Mouse (Mus musculus): ENCODE results near the gene Polr3h. TPM values are rescaled to one million over a fixed set of nuclear protein-coding genes. Genes with fewer than 3 reads are reported as not detected.

Polr3h gene
- polyA plus RNA-seq, 1 experiment from 2014 or later = 114 TPM

GRCm38 (mm10) chr15:81924933-81925332, 1.1 kb downstream of the Polr3h start:
- TF ChIP-seq CTCF (IDR thresholded peaks at IDR 0.05; ENCODE audit: low read depth) = no peak
- WGBS = 87% methylated on average over 11 of the region's 11 CpGs
- ATAC-seq = no peak
- H3K9me3 ChIP-seq (ENCODE audit: control insufficient read depth) = no peaks in the 10 kb centered on the region
- H3K4me2 ChIP-seq (replicated peaks; ENCODE audit: low read depth) = peak overlapping the region; percentile 96
- no peaks in the 10 kb centered on the region for H3K4me1 ChIP-seq (replicated peaks; ENCODE audit: control insufficient read depth, insufficient read depth, low read length)
- H3K36me3 ChIP-seq (ENCODE audit: control insufficient read depth, insufficient read depth) = no peaks in the 10 kb centered on the region
- H3K4me3 ChIP-seq (ENCODE audit: low read depth, low read length) = peak overlapping the region; percentile 54
- H3K9ac ChIP-seq (ENCODE audit: low read depth, low read length) = no peak overlapping the region
- no peaks in the 10 kb centered on the region for H3K27me3 ChIP-seq (replicated peaks; ENCODE audit: control insufficient read depth, insufficient read depth, low read length)
- H3K27ac ChIP-seq (ENCODE audit: low read depth, low read length) = no peak overlapping the region

DNA sequence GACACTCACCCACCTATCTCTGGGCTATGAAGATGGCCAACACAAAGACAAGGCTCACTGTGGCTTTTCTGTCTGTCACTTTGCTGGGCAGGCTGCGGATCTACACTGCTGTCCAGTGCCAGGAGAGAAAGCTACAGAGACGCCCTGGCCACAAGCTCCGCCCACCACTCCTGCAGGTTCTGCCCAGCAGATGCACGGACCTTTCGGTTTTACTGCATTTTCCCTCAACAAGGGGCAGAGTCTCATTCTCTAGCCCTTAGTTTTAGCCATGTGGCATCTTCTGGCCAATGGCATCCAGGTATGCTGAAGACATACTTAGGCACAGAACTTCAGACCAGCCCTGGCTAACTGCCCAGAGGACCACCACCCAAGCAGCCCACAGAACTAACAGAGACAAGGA, 4.8 kb downstream of the Polr3h start:
- peaks cover 13% of the 10 kb centered on the region for H3K36me3 ChIP-seq (ENCODE audit: control insufficient read depth, insufficient read depth)
- no peaks in the 10 kb centered on the region for H3K9me3 ChIP-seq (ENCODE audit: control insufficient read depth)
- WGBS = 63% methylated on average over 5 of the region's 5 CpGs
- H3K27me3 ChIP-seq (replicated peaks; ENCODE audit: control insufficient read depth, insufficient read depth, low read length) = no peaks in the 10 kb centered on the region
- H3K9ac ChIP-seq (ENCODE audit: low read depth, low read length) = no peak overlapping the region
- no peaks in the 10 kb centered on the region for H3K4me1 ChIP-seq (replicated peaks; ENCODE audit: control insufficient read depth, insufficient read depth, low read length)
- no peak for TF ChIP-seq CTCF (IDR thresholded peaks at IDR 0.05; ENCODE audit: low read depth)
- no peak overlapping the region for H3K4me2 ChIP-seq (replicated peaks; ENCODE audit: low read depth)
- ATAC-seq = no peak
- no peak overlapping the region for H3K27ac ChIP-seq (ENCODE audit: low read depth, low read length)
- no peak overlapping the region for H3K4me3 ChIP-seq (ENCODE audit: low read depth, low read length)

DNA sequence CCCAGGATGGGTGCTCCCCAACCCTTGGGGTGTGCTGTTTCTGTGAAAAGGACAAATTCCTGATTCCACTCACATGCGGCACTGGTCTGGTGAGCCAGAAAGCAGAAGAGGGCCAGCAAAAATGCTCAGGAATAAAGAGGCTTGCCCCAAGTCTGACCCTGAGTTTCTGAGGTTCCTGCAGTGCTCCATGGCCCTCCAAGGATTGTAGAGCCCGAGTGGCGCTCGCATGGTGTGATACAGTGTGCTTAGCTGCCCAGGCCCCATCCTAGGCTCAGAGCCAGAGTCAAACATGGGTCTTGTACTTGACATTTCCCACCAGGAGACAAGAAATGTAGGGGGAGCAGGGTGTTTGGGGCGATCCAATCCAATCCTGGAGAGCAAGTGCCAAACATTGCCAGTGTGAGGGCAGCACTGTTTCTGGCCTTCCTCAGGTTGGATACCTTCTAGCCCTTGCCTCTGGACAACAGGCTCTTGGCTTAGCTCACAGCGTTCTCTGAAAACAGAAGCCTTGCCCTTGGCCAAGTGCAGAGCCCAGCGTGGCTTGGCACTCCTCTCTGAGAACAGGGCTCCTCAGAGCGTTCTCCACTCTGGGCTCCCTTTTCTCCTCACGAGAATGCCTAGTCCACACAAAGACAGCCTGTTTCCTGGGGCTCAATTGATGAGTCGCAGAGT, 5.4 kb downstream of the Polr3h start:
- whole genome bisulfite sequencing = 85% methylated on average over 10 of the region's 10 CpGs
- no peak for TF ChIP-seq CTCF (IDR thresholded peaks at IDR 0.05; ENCODE audit: low read depth)
- H3K4me1 ChIP-seq (replicated peaks; ENCODE audit: control insufficient read depth, insufficient read depth, low read length) = no peaks in the 10 kb centered on the region
- no peak overlapping the region for H3K27ac ChIP-seq (ENCODE audit: low read depth, low read length)
- H3K9me3 ChIP-seq (ENCODE audit: control insufficient read depth) = no peaks in the 10 kb centered on the region
- no peak overlapping the region for H3K4me2 ChIP-seq (replicated peaks; ENCODE audit: low read depth)
- no peak overlapping the region for H3K9ac ChIP-seq (ENCODE audit: low read depth, low read length)
- peaks cover 19% of the 10 kb centered on the region for H3K36me3 ChIP-seq (ENCODE audit: control insufficient read depth, insufficient read depth)
- no peak overlapping the region for H3K4me3 ChIP-seq (ENCODE audit: low read depth, low read length)
- ATAC-seq = no peak
- no peaks in the 10 kb centered on the region for H3K27me3 ChIP-seq (replicated peaks; ENCODE audit: control insufficient read depth, insufficient read depth, low read length)

- Histone ChIP-seq H3K4me2 (replicated peaks; ENCODE audit: low read depth) (no peak overlapping the region), H3K9ac (ENCODE audit: low read depth, low read length) (no peak overlapping the region), H3K27ac (ENCODE audit: low read depth, low read length) (no peak overlapping the region), H3K36me3 (ENCODE audit: control insufficient read depth, insufficient read depth) (peaks cover 35% of the 10 kb centered on the region), H3K9me3 (ENCODE audit: control insufficient read depth) (no peaks in the 10 kb centered on the region), H3K4me1 (replicated peaks; ENCODE audit: control insufficient read depth, insufficient read depth, low read length) (no peaks in the 10 kb centered on the region), H3K27me3 (replicated peaks; ENCODE audit: control insufficient read depth, insufficient read depth, low read length) (no peaks in the 10 kb centered on the region), H3K4me3 (ENCODE audit: low read depth, low read length) (no peak overlapping the region)
- no peak for ATAC-seq
- no peak for TF ChIP-seq CTCF (IDR thresholded peaks at IDR 0.05; ENCODE audit: low read depth)
- 77% methylated on average over 5 of the region's 5 CpGs for WGBS
Observed at GRCm38 (mm10) chr15:81919062-81919461, 7.0 kb downstream of the Polr3h start.

DNA sequence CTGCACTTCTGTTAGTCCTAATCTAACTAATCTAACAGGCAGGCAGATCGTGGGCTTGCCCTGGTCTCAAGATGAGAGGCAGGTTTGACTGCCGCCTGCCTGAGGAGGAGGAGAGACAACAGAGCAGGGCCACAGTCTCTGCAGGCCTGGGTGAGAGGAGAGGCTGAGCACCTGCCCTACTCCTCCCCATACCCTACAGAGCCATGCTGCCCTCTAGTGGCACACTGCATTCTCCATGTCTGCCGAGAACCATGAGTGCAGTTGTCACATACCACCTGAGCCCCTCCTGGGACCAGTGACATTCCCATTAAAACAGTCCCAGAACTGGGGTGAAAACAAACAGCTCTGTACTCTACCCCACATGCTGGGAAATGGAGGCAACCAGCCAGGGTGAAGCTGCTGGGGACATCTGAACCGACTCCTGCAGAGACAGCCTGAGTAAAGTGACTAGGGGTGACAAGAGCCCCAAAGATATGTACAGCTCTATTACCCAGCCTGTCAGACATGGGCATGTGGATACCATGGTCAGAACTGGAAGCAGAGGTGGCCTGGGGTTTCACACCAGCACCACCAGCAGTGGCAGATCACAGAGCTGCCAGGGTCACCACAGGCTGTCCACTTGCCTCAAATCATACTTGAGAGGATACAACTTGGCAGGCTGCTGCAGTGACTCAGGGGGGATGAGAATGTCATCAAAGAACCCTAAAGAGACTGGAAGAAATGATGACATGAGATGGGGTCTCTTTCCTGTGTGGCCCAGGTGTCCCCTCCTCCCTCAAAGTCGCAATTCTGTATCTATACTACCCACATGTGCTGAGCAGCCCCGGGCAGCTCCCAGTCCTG, 8.2 kb downstream of the Polr3h start:
- peaks cover 47% of the 10 kb centered on the region for H3K36me3 ChIP-seq (ENCODE audit: control insufficient read depth, insufficient read depth)
- no peaks in the 10 kb centered on the region for H3K9me3 ChIP-seq (ENCODE audit: control insufficient read depth)
- TF ChIP-seq CTCF (IDR thresholded peaks at IDR 0.05; ENCODE audit: low read depth) = peak; percentile 96
- WGBS = 53% methylated on average over 6 of the region's 6 CpGs
- H3K4me2 ChIP-seq (replicated peaks; ENCODE audit: low read depth) = no peak overlapping the region
- peak; percentile 50 for ATAC-seq
- no peak overlapping the region for H3K27ac ChIP-seq (ENCODE audit: low read depth, low read length)
- H3K27me3 ChIP-seq (replicated peaks; ENCODE audit: control insufficient read depth, insufficient read depth, low read length) = no peaks in the 10 kb centered on the region
- no peak overlapping the region for H3K4me3 ChIP-seq (ENCODE audit: low read depth, low read length)
- H3K9ac ChIP-seq (ENCODE audit: low read depth, low read length) = no peak overlapping the region
- H3K4me1 ChIP-seq (replicated peaks; ENCODE audit: control insufficient read depth, insufficient read depth, low read length) = no peaks in the 10 kb centered on the region

GRCm38 (mm10) chr15:81917201-81917600, 8.8 kb downstream of the Polr3h start:
- TF ChIP-seq CTCF (IDR thresholded peaks at IDR 0.05; ENCODE audit: low read depth) = no peak
- no peak overlapping the region for H3K27ac ChIP-seq (ENCODE audit: low read depth, low read length)
- ATAC-seq = no peak
- no peak overlapping the region for H3K4me2 ChIP-seq (replicated peaks; ENCODE audit: low read depth)
- peaks cover 53% of the 10 kb centered on the region for H3K36me3 ChIP-seq (ENCODE audit: control insufficient read depth, insufficient read depth)
- no peak overlapping the region for H3K9ac ChIP-seq (ENCODE audit: low read depth, low read length)
- H3K4me1 ChIP-seq (replicated peaks; ENCODE audit: control insufficient read depth, insufficient read depth, low read length) = no peaks in the 10 kb centered on the region
- no peaks in the 10 kb centered on the region for H3K9me3 ChIP-seq (ENCODE audit: control insufficient read depth)
- H3K4me3 ChIP-seq (ENCODE audit: low read depth, low read length) = no peak overlapping the region
- 91% methylated on average over 12 of the region's 12 CpGs for WGBS
- H3K27me3 ChIP-seq (replicated peaks; ENCODE audit: control insufficient read depth, insufficient read depth, low read length) = no peaks in the 10 kb centered on the region
